Mouse (Mus musculus): ENCODE measurements around the gene Olfr460. TPM values are rescaled to one million over a fixed set of nuclear protein-coding genes. Genes with fewer than 3 reads are reported as not detected.

The Olfr460 gene
- total and polyA plus RNA-seq, 3 experiments = not detected

DNA sequence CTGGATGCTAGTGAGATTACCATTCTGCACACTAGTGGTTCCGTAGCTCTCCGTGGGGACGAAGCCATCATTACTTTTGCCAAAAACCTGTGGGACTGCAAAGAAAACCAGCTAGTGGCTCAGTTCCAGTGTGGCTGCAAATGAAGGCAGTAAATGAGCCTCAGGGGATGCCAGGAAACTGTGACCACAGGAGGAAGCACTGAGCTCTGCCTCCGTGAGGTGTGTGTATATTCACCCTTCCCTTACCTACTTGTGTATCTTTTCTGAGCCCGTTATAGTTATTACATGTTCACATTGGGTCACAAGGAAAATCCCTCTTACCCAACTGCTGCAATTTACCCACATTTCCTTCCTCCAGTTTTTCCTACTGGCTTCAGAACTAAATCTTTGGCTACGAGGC, 15.0 kb downstream of the Olfr460 start:
- Histone ChIP-seq H3K9me3 (replicated peaks; ENCODE audit: insufficient read depth, low read length) (no peaks in the 10 kb centered on the region), H3K4me1 (ENCODE audit: control insufficient read depth in 1 of 2, insufficient read depth in 2 of 2, low read length in 2 of 2) (no peaks in the 10 kb centered on the region), H3K27me3 (ENCODE audit: control insufficient read depth in 1 of 2, insufficient read depth in 2 of 2, low read length in 2 of 2) (no peaks in the 10 kb centered on the region), H3K4me3 (ENCODE audit: control insufficient read depth in 1 of 2, insufficient read depth in 1 of 2, low read depth in 2 of 2, low read length in 2 of 2) (no peak overlapping the region), H3K36me3 (ENCODE audit: control insufficient read depth in 1 of 2, insufficient read depth in 2 of 2, low read length in 2 of 2) (no peaks in the 10 kb centered on the region), H3K27ac (ENCODE audit: control insufficient read depth, low read depth, low read length) (no peak overlapping the region), H3K9ac (ENCODE audit: control insufficient read depth, low read depth, low read length, poor library complexity, severe bottlenecking) (no peak overlapping the region), H3K79me2 (ENCODE audit: control insufficient read depth, insufficient read depth, low read length, poor library complexity) (no peaks in the 10 kb centered on the region)
- no peak for TF ChIP-seq SMC3 (IDR thresholded peaks at IDR 0.05; ENCODE audit: low read depth, low read length)
- TF ChIP-seq MEF2A (IDR thresholded peaks at IDR 0.05; ENCODE audit: extremely low read depth, insufficient replicate concordance, low read depth, low read length, poor library complexity, severe bottlenecking) = no peak
- TF ChIP-seq ELF1 (IDR thresholded peaks at IDR 0.05; ENCODE audit: low read depth, low read length) = no peak
- no peak for DNase-seq (ENCODE audit: low read depth, low spot score)

GRCm38 (mm10) chr6:40585645-40586044, 16.4 kb downstream of the Olfr460 start, which contains the start of gene Clec5a:
Gene Clec5a (minus strand): TSS chr6:40585821.
- H3K27me3 ChIP-seq (ENCODE audit: control insufficient read depth in 1 of 2, insufficient read depth in 2 of 2, low read length in 2 of 2) = no peaks in the 10 kb centered on the region
- H3K9me3 ChIP-seq (replicated peaks; ENCODE audit: insufficient read depth, low read length) = no peaks in the 10 kb centered on the region
- H3K79me2 ChIP-seq (ENCODE audit: control insufficient read depth, insufficient read depth, low read length, poor library complexity) = no peaks in the 10 kb centered on the region
- no peak for TF ChIP-seq HCFC1 (IDR thresholded peaks at IDR 0.05; ENCODE audit: low read depth, low read length)
- no peak for TF ChIP-seq ZC3H11A (IDR thresholded peaks at IDR 0.05; ENCODE audit: low read depth, low read length)
- TF ChIP-seq ZNF384 (IDR thresholded peaks at IDR 0.05; ENCODE audit: low read depth, low read length) = no peak
- TF ChIP-seq TCF12 (IDR thresholded peaks at IDR 0.05; ENCODE audit: low read depth, low read length) = no peak
- no peak for TF ChIP-seq TBP (IDR thresholded peaks at IDR 0.05; ENCODE audit: low read depth, low read length)
- no peak for TF ChIP-seq MAX (IDR thresholded peaks at IDR 0.05; ENCODE audit: low read length)
- TF ChIP-seq ZKSCAN1 (IDR thresholded peaks at IDR 0.05; ENCODE audit: low read depth, low read length) = no peak
- TF ChIP-seq NELFE (IDR thresholded peaks at IDR 0.05; ENCODE audit: low read depth, low read length) = no peak
- TF ChIP-seq ELF1 (IDR thresholded peaks at IDR 0.05; ENCODE audit: low read depth, low read length) = no peak
- no peak for TF ChIP-seq MAFK (IDR thresholded peaks at IDR 0.05; ENCODE audit: borderline replicate concordance, low read depth, low read length)
- TF ChIP-seq MYC (IDR thresholded peaks at IDR 0.05; ENCODE audit: low read depth, low read length) = no peak
- no peak for TF ChIP-seq UBTF (IDR thresholded peaks at IDR 0.05; ENCODE audit: borderline replicate concordance, insufficient read depth, low read depth, low read length)
- no peak for TF ChIP-seq RCOR1 (IDR thresholded peaks at IDR 0.05; ENCODE audit: low read depth, low read length)
- no peak for TF ChIP-seq MAZ (IDR thresholded peaks at IDR 0.05; ENCODE audit: low read depth, low read length)
- no peak for TF ChIP-seq JUND (IDR thresholded peaks at IDR 0.05; ENCODE audit: low read depth, low read length)
- TF ChIP-seq CHD2 (IDR thresholded peaks at IDR 0.05; ENCODE audit: low read length) = no peak
- no peak for TF ChIP-seq KAT2A (conservative IDR thresholded peaks at IDR 0.05; ENCODE audit: low read depth, low read length)
- TF ChIP-seq POLR2A (IDR thresholded peaks at IDR 0.05; ENCODE audit: control insufficient read depth in 1 of 2, insufficient read depth in 1 of 2, low read depth in 1 of 2, low read length in 2 of 2, poor library complexity in 1 of 2) = no peak
- TF ChIP-seq RAD21 (IDR thresholded peaks at IDR 0.05; ENCODE audit: low read depth, low read length) = no peak
- H3K9ac ChIP-seq (ENCODE audit: control insufficient read depth, low read depth, low read length, poor library complexity, severe bottlenecking) = no peak within 1 kb of the TSS
- H3K36me3 ChIP-seq (ENCODE audit: control insufficient read depth in 1 of 2, insufficient read depth in 2 of 2, low read length in 2 of 2) = no peaks in the 10 kb centered on the region
- H3K4me1 ChIP-seq (ENCODE audit: control insufficient read depth in 1 of 2, insufficient read depth in 2 of 2, low read length in 2 of 2) = no peaks in the 10 kb centered on the region
- H3K27ac ChIP-seq (ENCODE audit: control insufficient read depth, low read depth, low read length) = no peak within 1 kb of the TSS
- peak; percentile 6 for DNase-seq (ENCODE audit: low read depth, low spot score)
- H3K4me3 ChIP-seq (ENCODE audit: control insufficient read depth in 1 of 2, insufficient read depth in 1 of 2, low read depth in 2 of 2, low read length in 2 of 2) = no peak within 1 kb of the TSS

Data from MEL (cell line).